Mouse (Mus musculus) right cerebral cortex, postnatal 14 days (tissue): ENCODE data around the gene Cacna2d4.

Experiments
- DNase-seq: peaks from one replicate; pipeline ENCODE4 v3.0.0; 2022

Cacna2d4 gene

GRCm38 (mm10) chr6:119392836-119393235 lies 156.5 kb downstream of the Cacna2d4 start:
- DNase-seq: no peak

- DNase-seq: no peak
These were observed 159.3 kb downstream of the Cacna2d4 start for GRCm38 (mm10) chr6:119395421-119396308.

GRCm38 (mm10) chr6:119396309-119396634 lies 159.9 kb downstream of the Cacna2d4 start:
- DNase-seq: peak; percentile 16

GRCm38 (mm10) chr6:119399371-119399770 lies 163.0 kb downstream of the Cacna2d4 start:
- DNase-seq: no peak

DNA sequence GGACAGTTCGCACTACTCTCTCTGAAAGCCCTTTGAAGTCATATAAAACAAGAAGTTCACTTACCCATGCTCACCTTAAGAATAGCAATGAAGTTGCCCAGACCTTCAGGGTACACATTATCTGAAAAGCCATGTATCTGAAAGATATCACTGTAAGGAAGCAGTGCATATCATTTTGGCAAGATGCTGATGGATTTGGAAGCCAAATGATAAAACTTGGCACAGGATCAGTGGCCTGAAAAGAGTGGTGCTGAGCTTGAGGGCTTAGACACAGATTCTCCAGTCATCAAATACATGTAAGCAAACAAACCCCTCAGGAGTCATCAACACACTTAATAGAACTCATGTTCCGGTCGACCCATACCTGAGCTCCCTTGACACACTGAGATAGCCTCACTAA lies 164.3 kb downstream of the Cacna2d4 start:
- DNase-seq: no peak

- DNase-seq: no peak
These were observed 165.4 kb downstream of the Cacna2d4 start for GRCm38 (mm10) chr6:119401545-119402304.
